Mouse (Mus musculus) intestine, postnatal 0 days (tissue): ENCODE results near the gene Dnajc27. TPM values are rescaled to one million over a fixed set of nuclear protein-coding genes. Genes with fewer than 3 reads are reported as not detected.
A peak's percentile ranks its signal among the peaks of the same experiment; 100 is the strongest.

ENCODE experiments used
- ATAC-seq: fragments of 200-750 bp; cut with Nextera tagmentation; 2 replicates; pipeline ENCODE4 v1.8.0; 2017; ENCODE audit warnings: mild to moderate bottlenecking, moderate TSS enrichment, moderate library complexity
- H3K27ac ChIP-seq: fragments of 300-500 bp; sonication (generic); 2 replicates; pipeline ENCODE4 v1.5.1; 2014; ENCODE audit warnings: mild to moderate bottlenecking, low read depth, low read length, moderate library complexity
- H3K27me3 ChIP-seq: fragments of 300-500 bp; sonication (generic); replicated peaks from 2 replicates; pipeline ENCODE4 v1.6.1; 2014; ENCODE audit warnings: low read length, mixed read lengths; ENCODE audit not compliant: control insufficient read depth, insufficient read depth
- H3K36me3 ChIP-seq: fragments of 300-500 bp; sonication (generic); 2 replicates; pipeline ENCODE4 v1.6.1; 2014; ENCODE audit warnings: mild to moderate bottlenecking, moderate library complexity; ENCODE audit not compliant: control insufficient read depth, insufficient read depth
- H3K4me1 ChIP-seq: fragments of 300-500 bp; sonication (generic); replicated peaks from 2 replicates; pipeline ENCODE4 v1.6.1; 2014; ENCODE audit warnings: antibody characterized with exemption, low read length, mixed read lengths; ENCODE audit not compliant: control insufficient read depth, insufficient read depth
- H3K4me2 ChIP-seq: fragments of 300-500 bp; sonication (generic); replicated peaks from 2 replicates; pipeline ENCODE4 v1.6.1; 2014; ENCODE audit warnings: low read depth, mild to moderate bottlenecking, moderate library complexity
- H3K4me3 ChIP-seq: fragments of 300-500 bp; sonication (generic); 2 replicates; pipeline ENCODE4 v1.5.1; 2014; ENCODE audit warnings: low read depth, low read length
- H3K9ac ChIP-seq: fragments of 300-500 bp; sonication (generic); 2 replicates; pipeline ENCODE4 v1.6.1; 2014; ENCODE audit warnings: mild to moderate bottlenecking, low read depth, low read length
- H3K9me3 ChIP-seq: fragments of 300-500 bp; sonication (generic); 2 replicates; pipeline ENCODE4 v1.6.1; 2016; ENCODE audit warnings: mixed run types; ENCODE audit not compliant: control insufficient read depth
- CTCF ChIP-seq: sonication (generic); IDR thresholded peaks from 2 replicates; pipeline ENCODE4 v1.5.1; 2016; ENCODE audit warnings: low read depth, mild to moderate bottlenecking, control low read depth, antibody characterized with exemption, moderate library complexity
- WGBS: fragments of 180-500 bp; shearing (Covaris S2); extraction: QIAGEN DNeasy Blood & Tissue Kit; methylation state at CpG from one replicate; pipeline ENCODE4 v1.1.7; 2014; 5-methylcytosine and 5-hydroxymethylcytosine counted together
- polyA plus RNA-seq: library from polyadenylated mRNA; unstranded; fragments of >200 nt; fragmentation: Nextera tagmentation; extraction: Ambion mirVana; gene quantifications from 2 replicates; pipeline ENCODE4 v1.2.1, GENCODE M21; 2015

Dnajc27 gene
- 1.3 and 1.5 TPM in 2 replicates for polyA plus RNA-seq

DNA sequence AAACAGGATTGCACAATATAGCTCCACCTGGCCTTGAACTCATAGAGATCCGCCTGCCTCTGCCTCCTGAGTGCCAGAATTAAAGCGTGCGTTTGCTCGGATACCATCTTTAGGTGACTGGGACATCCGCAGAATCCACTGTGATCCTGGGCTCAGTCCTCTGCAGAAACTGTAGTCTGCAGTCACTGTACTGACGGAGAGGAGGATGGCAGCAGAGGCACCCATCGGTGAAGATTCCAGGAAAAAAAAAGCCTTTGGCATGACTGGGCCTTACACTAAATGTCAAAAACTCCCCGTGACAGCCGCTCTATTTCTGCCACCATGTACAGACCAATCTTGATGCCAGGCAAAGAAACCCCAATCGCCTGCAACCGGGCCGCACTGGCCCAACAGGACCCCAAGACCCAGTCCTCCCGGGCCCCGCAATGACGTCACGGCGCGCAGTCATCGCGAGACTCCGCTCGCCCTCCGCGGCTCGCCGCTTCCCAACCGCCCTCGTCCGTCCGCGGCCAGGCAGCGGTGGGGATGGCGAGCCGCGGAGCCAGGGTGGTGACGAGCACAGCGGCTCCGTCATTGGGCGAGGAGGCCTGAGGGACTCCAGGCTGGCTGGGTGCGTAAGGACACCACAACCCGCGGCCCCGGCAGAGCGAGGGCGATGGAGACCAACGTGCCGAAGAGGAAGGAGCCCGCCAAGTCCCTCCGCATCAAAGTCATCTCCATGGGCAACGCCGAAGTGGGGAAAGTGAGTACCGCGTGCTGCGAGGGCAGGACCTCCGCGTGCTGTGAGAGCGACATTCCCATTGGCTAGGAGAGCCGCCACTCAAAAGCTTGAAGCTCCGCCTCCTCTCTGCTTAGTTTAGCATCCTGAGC, at the start of gene Dnajc27:
Dnajc27 (plus strand) TSS at position 452 of the 870 bp plus-strand sequence.
- no peaks in the 10 kb centered on the region for H3K4me1 ChIP-seq

DNA sequence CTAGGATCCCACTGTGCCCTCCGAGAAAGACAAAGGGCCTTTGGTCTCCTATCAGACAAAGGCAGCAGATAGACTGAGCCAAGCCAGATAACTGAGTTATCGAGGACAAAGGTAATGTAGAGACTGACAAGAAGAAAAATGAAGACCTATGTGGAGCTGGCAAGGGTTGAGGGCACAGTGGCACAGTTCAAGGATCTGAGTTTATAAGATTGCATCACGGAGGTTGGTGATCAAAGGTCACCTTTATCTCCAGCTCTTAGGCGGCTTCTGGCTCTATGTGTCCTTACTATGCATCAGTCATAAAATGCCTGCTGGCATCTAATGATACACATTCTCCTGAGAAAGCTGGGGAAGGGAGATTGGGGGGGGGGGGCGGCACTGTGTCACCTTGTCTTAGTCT, 46.2 kb upstream of the Dnajc27 start:
- H3K9ac ChIP-seq, result no peak overlapping the region
- no peaks in the 10 kb centered on the region for H3K27me3 ChIP-seq
- H3K4me2 ChIP-seq, result 0 out of 2 replicates have a peak overlapping the region, but pooled peaks have one; percentile 98
- 52% methylated on average over 5 of the region's 5 CpGs for WGBS
- peak overlapping the region; percentile 60; the same call in 1 of the 2 replicates for H3K27ac ChIP-seq
- H3K4me1 ChIP-seq, result peaks cover 9% of the 10 kb centered on the region; the same call in 1 of the 2 replicates
- H3K36me3 ChIP-seq, result no peaks in the 10 kb centered on the region
- no peaks in the 10 kb centered on the region for H3K9me3 ChIP-seq
- TF ChIP-seq CTCF, result no peak
- ATAC-seq, result peak; percentile 83
- H3K4me3 ChIP-seq, result no peak overlapping the region

More for the DNA sequence above, at the start of gene Dnajc27:
- Histone ChIP-seq H3K9ac (peak within 1 kb of the TSS; percentile 52), H3K9me3 (no peaks in the 10 kb centered on the region), H3K36me3 (peaks cover 7% of the 10 kb centered on the region; the same call in 1 of the 2 replicates), H3K27me3 (no peaks in the 10 kb centered on the region), H3K4me3 (peak within 1 kb of the TSS; percentile 42), H3K27ac (peak within 1 kb of the TSS; percentile 74), H3K4me2 (peak within 1 kb of the TSS; percentile 85)
- peak; percentile 92 for ATAC-seq
- no peak; the same call in 1 of the 2 replicates for TF ChIP-seq CTCF
- WGBS, result 6% methylated on average over 59 of the region's 59 CpGs

DNA sequence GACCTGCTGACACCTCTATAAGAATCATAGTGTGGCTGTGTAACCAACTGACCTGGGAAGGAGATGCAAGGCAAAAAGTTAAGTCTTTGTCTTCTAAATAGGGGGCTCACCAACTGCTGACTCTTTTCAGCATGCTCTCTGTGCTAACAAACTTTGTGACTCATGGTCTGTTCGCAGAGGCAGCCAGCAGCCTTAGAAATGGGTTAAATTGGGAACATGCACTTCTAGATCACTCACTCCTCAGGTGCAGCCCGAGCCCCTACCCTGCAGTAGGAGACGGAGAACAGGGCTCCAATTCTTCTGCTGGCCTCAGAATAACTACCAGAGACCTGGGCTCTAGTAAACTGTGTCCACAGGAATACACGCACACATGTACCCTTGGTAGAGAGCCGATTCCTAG, 44.9 kb upstream of the Dnajc27 start:
- ATAC-seq, result no peak
- Histone ChIP-seq H3K9me3 (no peaks in the 10 kb centered on the region), H3K9ac (no peak overlapping the region), H3K27ac (no peak overlapping the region), H3K4me3 (peak overlapping the region; percentile 72), H3K27me3 (no peaks in the 10 kb centered on the region), H3K4me1 (peaks cover 9% of the 10 kb centered on the region; the same call in 1 of the 2 replicates), H3K4me2 (peak overlapping the region; percentile 98), H3K36me3 (no peaks in the 10 kb centered on the region)
- TF ChIP-seq CTCF, result no peak
- whole genome bisulfite sequencing, result 47% methylated on average over 5 of the region's 5 CpGs

DNA sequence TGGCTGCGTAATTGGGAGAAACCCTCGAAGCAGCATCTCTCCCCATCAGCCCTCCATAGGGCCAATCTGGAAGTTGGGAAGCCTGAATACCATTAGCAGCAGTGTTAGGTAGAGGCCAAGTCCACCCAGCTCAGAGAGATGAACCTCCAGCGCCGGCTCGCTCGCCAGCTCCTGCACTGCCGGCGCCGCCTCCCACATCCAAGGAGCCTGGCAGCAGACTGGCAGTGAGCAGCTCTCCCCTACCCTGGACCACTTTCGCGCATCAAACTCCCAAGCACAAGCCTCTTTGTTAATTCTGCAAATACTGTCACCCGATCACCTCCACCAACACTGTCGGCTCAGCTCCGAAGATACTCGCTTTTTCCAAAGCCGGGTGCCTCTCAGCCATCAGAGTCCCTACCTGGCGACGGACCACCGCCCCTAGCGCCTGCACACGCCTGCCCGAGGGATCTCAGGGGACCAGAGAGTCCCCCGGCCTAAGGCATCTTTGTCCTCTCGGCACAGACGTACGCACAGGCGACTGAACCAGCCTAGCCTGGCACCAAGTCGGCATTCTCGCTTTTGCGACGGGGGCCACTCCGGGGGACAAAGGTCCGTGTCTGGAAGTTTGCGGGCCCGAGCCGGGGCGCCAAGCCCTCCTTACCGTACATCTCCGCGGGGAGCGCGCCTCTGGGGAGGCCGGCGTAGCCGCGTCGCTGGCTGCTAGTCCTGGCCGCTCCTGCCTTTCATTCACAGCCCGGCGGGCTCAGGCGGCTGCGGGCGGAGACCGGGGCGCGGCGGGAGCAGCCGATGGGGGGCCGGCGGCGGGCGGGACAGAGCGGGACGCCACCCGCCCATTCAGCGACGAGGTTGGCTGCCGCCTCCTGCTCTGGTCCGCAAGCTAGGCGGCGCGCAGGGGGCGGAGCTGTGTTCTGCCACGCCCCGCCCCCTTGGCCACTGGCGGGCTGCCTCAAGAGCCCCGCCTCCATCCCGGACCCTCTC, 44.0 kb upstream of the Dnajc27 start, which contains the start of gene Efr3b:
Efr3b (minus strand) TSS at position 855 of the 981 bp plus-strand sequence.
- peak within 1 kb of the TSS; percentile 62 for H3K9ac ChIP-seq
- WGBS, result 2% methylated on average over 78 of the region's 78 CpGs

DNA sequence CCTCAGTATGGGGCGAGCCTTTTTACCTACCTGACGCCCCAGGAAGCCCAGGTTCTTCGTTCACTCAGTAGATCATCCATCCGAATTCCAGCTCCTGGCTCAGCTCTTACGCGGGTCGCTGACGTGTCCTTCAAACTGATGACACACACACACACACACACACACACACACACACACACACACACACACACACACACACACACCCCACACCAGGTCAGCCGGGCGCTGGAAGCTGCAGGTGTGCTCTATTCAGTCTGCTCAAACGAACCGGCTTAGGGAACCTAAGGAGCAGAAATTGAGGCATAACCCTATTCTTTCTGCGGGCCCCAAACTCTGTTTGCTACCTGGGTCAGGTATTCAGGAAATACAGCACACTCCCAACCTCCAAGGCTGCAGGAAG, 43.3 kb upstream of the Dnajc27 start:
- Histone ChIP-seq H3K9ac (peak overlapping the region; percentile 62; the same call in 1 of the 2 replicates), H3K4me3 (peak overlapping the region; percentile 72), H3K9me3 (no peaks in the 10 kb centered on the region), H3K27ac (0 out of 2 replicates have a peak overlapping the region, but pooled peaks have one; percentile 60), H3K4me2 (peak overlapping the region; percentile 98), H3K36me3 (no peaks in the 10 kb centered on the region), H3K27me3 (no peaks in the 10 kb centered on the region), H3K4me1 (peaks cover 9% of the 10 kb centered on the region; the same call in 1 of the 2 replicates)
- TF ChIP-seq CTCF, result no peak
- WGBS, result under 1% methylated on average over 13 of the region's 13 CpGs
- no peak; the same call in 1 of the 2 replicates for ATAC-seq

More for the DNA sequence above, 44.0 kb upstream of the Dnajc27 start, which contains the start of gene Efr3b:
- TF ChIP-seq CTCF, result peak; percentile 51
- Histone ChIP-seq H3K4me3 (peak within 1 kb of the TSS; percentile 72), H3K4me1 (peaks cover 9% of the 10 kb centered on the region; the same call in 1 of the 2 replicates), H3K36me3 (no peaks in the 10 kb centered on the region), H3K4me2 (peak within 1 kb of the TSS; percentile 98), H3K9me3 (no peaks in the 10 kb centered on the region), H3K27me3 (no peaks in the 10 kb centered on the region), H3K27ac (peak within 1 kb of the TSS; percentile 60)
- ATAC-seq, result peak; percentile 87
